Comparison of ENCODE assay signal across 5 mouse cellular contexts in the genomic region with DNA sequence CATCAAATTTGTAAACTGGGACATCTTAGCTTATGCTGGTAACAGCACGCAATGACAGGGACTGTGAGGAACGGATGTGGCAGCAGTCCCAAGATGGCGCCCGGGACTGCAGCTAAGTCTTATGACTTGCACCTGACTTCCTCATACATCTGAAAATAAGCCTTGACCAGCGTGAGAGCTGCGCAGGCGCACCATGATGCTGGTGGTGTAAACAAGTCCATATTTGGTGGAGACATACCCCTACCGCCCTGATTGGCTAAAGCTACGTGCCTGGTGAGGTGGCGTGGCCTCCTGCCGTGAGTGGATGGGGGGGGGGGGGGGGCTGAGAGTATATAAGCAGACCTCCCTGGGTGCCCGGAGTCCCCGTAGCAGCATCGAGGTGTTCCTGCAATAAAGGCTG. TPM values are rescaled to one million over a fixed set of nuclear protein-coding genes. Genes with fewer than 3 reads are reported as not detected.
DNase-seq lines count a peak whose midpoint lies in the region; TF ChIP-seq lines count a peak whose summit lies in the region.
"Not testable (repeated sequence)": the region's sequence is repeated elsewhere in the genome, so short reads cannot be mapped to it uniquely, and the experiment has no call there.

No protein-coding gene starts in this region.

- not testable (repeated sequence) for TF ChIP-seq POLR2A in testis, adult 2 months (IDR thresholded peaks at IDR 0.05; ENCODE audit: control insufficient read depth, low read depth, low read length)

- not testable (repeated sequence) for H3K36me3 ChIP-seq in testis, adult 2 months (ENCODE audit: control insufficient read depth, insufficient read depth, low read length)

- H3K4me1 ChIP-seq in testis, adult 2 months (ENCODE audit: control insufficient read depth, insufficient read depth, low read length), result not testable (repeated sequence)

- not testable (repeated sequence) for H3K27me3 ChIP-seq in testis, adult 2 months (ENCODE audit: control insufficient read depth, insufficient read depth, low read length)

- peak overlapping the region; percentile 6; the same call in 1 of the 2 replicates for H3K4me3 ChIP-seq in testis, adult 2 months (ENCODE audit: control insufficient read depth, low read depth, low read length)

- not testable (repeated sequence) for H3K27ac ChIP-seq in testis, adult 2 months (ENCODE audit: control insufficient read depth, insufficient read depth, low read depth, low read length)

- DNase-seq in ES-CJ7 (ENCODE audit: low read depth, low spot score) (peak; percentile 53), R1 (ENCODE audit: low read depth, low spot score) (peak; percentile 90), WW6 (ENCODE audit: low read depth, low spot score) (peak; percentile 60), ZHBTc4 (ENCODE audit: low read depth, low spot score) (peak; percentile 88)

- TF ChIP-seq CTCF in testis, adult 2 months (IDR thresholded peaks at IDR 0.05; ENCODE audit: control insufficient read depth, insufficient read depth, insufficient replicate concordance, low read depth, low read length), result not testable (repeated sequence)

RNA-seq across cellular contexts. Expression of a gene that starts 28.2 kb away (rescaled TPM):
- 5.6 and 6.7 TPM in 2 replicates for polyA plus RNA-seq in testis, adult 2 months (2012; rRNA removed)

RNA-seq across cellular contexts. Expression of a gene that starts 28.6 kb away (rescaled TPM):
- 16.7 and 17.0 TPM in 2 replicates for polyA plus RNA-seq in testis, adult 2 months (2012; rRNA removed)

RNA-seq across cellular contexts. Expression of a gene that starts 52.7 kb away (rescaled TPM):
- polyA plus RNA-seq in testis, adult 2 months (2012; rRNA removed), result 49.5 and 55.2 TPM in 2 replicates

RNA-seq across cellular contexts. Expression of a gene that starts 52.8 kb away (rescaled TPM):
- 2.6 and 4.0 TPM in 2 replicates for polyA plus RNA-seq in testis, adult 2 months (2012; rRNA removed)
